Comparison of ENCODE assay signal across 23 mouse cellular contexts in the genomic region with DNA sequence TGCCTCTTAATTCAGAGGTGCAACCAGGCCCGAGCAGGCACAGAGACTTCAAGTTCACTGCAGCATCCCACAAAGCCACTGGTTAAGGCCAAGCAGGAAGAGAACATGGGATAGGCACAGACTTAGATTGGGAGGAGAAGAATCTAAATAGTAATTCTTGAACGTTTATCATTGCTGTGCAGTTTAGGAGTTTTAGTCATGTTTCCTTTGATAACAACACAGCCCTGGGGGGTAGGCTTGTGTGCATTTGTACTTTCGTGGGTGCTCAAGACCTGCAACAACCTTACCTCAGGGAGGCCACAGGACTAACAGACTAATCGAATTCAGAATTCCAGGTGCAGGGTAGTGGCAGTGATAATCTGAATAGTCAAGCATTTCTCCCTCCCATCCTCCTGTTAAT.
"Had no signal": no experiment of that assay in that cellular context is flagged by ENCODE, and none has a peak within 500 bp of the region (broad histone marks: within the 10 kb centered on the region; RNA-seq: fewer than 3 reads in every experiment).

No protein-coding gene starts in this region.

- H3K27ac ChIP-seq: kidney, embryonic 15.5 days; left cerebral cortex, adult 2 months; limb, embryonic 12.5 days; limb, embryonic 15.5 days; liver, embryonic 15.5 days; midbrain, embryonic 12.5 days; midbrain, embryonic 15.5 days; neural tube, embryonic 12.5 days; neural tube, embryonic 15.5 days; stomach, embryonic 15.5 days had no signal

- H3K36me3 ChIP-seq: kidney, embryonic 15.5 days; limb, embryonic 12.5 days; limb, embryonic 15.5 days; liver, embryonic 15.5 days; midbrain, embryonic 12.5 days; midbrain, embryonic 15.5 days; neural tube, embryonic 12.5 days; neural tube, embryonic 15.5 days; stomach, embryonic 15.5 days had no signal

- H3K9me3 ChIP-seq: kidney, embryonic 15.5 days; limb, embryonic 12.5 days; limb, embryonic 15.5 days; liver, embryonic 15.5 days; midbrain, embryonic 12.5 days; midbrain, embryonic 15.5 days; neural tube, embryonic 12.5 days; neural tube, embryonic 15.5 days; stomach, embryonic 15.5 days had no signal

- H3K4me2 ChIP-seq: kidney, embryonic 15.5 days; limb, embryonic 12.5 days; limb, embryonic 15.5 days; liver, embryonic 15.5 days; midbrain, embryonic 12.5 days; midbrain, embryonic 15.5 days; neural tube, embryonic 12.5 days; neural tube, embryonic 15.5 days; stomach, embryonic 15.5 days had no signal

- H3K9ac ChIP-seq: kidney, embryonic 15.5 days; limb, embryonic 12.5 days; limb, embryonic 15.5 days; liver, embryonic 15.5 days; midbrain, embryonic 12.5 days; midbrain, embryonic 15.5 days; neural tube, embryonic 12.5 days; neural tube, embryonic 15.5 days; stomach, embryonic 15.5 days had no signal

- H3K4me3 ChIP-seq: kidney, embryonic 15.5 days; left cerebral cortex, adult 2 months; limb, embryonic 12.5 days; limb, embryonic 15.5 days; liver, embryonic 15.5 days; midbrain, embryonic 12.5 days; midbrain, embryonic 15.5 days; neural tube, embryonic 12.5 days; neural tube, embryonic 15.5 days; stomach, embryonic 15.5 days had no signal

- H3K27me3 ChIP-seq: kidney, embryonic 15.5 days; limb, embryonic 12.5 days; limb, embryonic 15.5 days; liver, embryonic 15.5 days; midbrain, embryonic 12.5 days; midbrain, embryonic 15.5 days; neural tube, embryonic 12.5 days; neural tube, embryonic 15.5 days; stomach, embryonic 15.5 days had no signal

- H3K4me1 ChIP-seq: liver, embryonic 15.5 days; midbrain, embryonic 12.5 days; midbrain, embryonic 15.5 days; neural tube, embryonic 12.5 days; neural tube, embryonic 15.5 days; stomach, embryonic 15.5 days had no signal

- ATAC-seq: midbrain, embryonic 15.5 days had no signal

- DNase-seq: kidney, adult 11 months; kidney, adult 8-10 months; kidney, postnatal 10 days; kidney, postnatal 36 days; layer of hippocampus, postnatal 36 days; left cerebral cortex, postnatal 4 days; lung, adult 2 months; lung, postnatal 14 days; lung, postnatal 4 days; right cerebral cortex, adult 18-20 months; right cerebral cortex, postnatal 25 days; spleen, adult 18-20 months; thymus, postnatal 36 days had no signal
